Comparison of ENCODE assay signal across 8 mouse cellular contexts in the genomic region with DNA sequence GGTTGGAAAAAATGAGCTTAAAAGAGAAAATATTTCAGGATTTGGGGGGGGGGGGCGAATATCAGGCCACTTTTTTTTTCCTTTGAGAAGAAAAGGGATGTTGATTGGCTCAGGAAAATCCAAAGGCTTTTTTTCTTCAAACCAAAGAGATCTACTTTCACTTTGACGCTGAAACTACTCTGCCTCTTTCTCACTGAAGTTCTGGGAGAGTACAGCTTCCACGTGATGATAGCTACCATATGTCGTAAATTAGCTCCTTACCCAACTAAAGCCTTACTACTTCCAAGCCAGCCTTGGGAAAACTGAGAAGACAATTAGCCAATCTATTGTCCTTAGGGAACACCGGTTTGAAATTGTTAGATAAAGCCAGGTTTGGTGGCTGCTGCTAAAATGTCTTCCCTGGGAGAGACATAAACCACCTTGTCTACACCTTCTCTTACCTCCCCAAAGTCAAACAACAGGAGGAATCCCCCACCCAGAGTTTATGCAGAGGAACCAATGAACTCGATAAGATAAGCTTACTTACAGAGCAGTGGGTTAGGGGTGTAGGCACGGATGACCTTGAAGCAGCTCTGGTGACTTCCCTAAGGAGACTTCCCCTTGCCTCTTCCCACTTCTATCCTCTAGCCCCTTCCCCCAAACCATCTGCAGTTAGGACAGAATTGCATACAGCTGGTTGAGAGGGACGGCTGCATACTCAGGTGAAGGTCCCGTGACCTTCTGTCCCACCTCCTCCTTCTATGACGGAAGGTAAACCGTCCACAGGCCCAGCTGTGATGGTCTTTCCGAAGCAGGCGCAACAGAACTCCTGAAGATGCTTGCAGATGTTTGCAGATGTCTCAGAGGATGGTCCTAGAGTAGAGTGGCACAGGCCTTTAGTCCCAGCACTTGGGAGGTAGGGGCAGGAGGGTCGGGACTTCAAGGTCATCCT. TPM values are rescaled to one million over a fixed set of nuclear protein-coding genes. Genes with fewer than 3 reads are reported as not detected.
A peak's percentile ranks its signal among the peaks of the same experiment; 100 is the strongest.
DNase-seq lines count a peak whose midpoint lies in the region; ATAC-seq and TF ChIP-seq lines count a peak whose summit lies in the region.

No protein-coding gene starts in this region.

- ATAC-seq in frontal cortex, adult (ENCODE audit: low TSS enrichment), result 0 out of 2 replicates have a peak, but pooled peaks have one; percentile 5
- ATAC-seq in intestine, postnatal 0 days, result no peak

- H3K27ac ChIP-seq in intestine, postnatal 0 days (ENCODE audit: low read depth, low read length), result no peak overlapping the region; the same call in 1 of the 2 replicates

- H3K9me3 ChIP-seq in intestine, postnatal 0 days (ENCODE audit: control insufficient read depth), result no peaks in the 10 kb centered on the region

- no peaks in the 10 kb centered on the region for H3K27me3 ChIP-seq in intestine, postnatal 0 days (replicated peaks; ENCODE audit: control insufficient read depth, insufficient read depth, low read length)

- H3K36me3 ChIP-seq in intestine, postnatal 0 days (ENCODE audit: control insufficient read depth, insufficient read depth), result no peaks in the 10 kb centered on the region

- 51% methylated on average over 14 of the region's 14 CpGs for WGBS in intestine, postnatal 0 days

- no peaks in the 10 kb centered on the region for H3K4me1 ChIP-seq in intestine, postnatal 0 days (replicated peaks; ENCODE audit: control insufficient read depth, insufficient read depth, low read length)

- peak overlapping the region; percentile 14; the same call in 1 of the 2 replicates for H3K4me3 ChIP-seq in intestine, postnatal 0 days (ENCODE audit: low read depth, low read length)

- no peak for DNase-seq in frontal cortex, postnatal 10 days (ENCODE audit: low spot score in 2 of 2)
- peak; percentile 9 for DNase-seq in thymus, postnatal 25 days
- no peak for DNase-seq in thymus, postnatal 4 days
- DNase-seq in spleen, postnatal 10 days (ENCODE audit: low spot score in 2 of 2), result no peak
- no peak for DNase-seq in kidney, postnatal 14 days
- no peak for DNase-seq in lung, postnatal 14 days

- H3K4me2 ChIP-seq in intestine, postnatal 0 days (replicated peaks; ENCODE audit: low read depth), result peak overlapping the region; percentile 75

- no peak for TF ChIP-seq CTCF in intestine, postnatal 0 days (IDR thresholded peaks at IDR 0.05; ENCODE audit: low read depth)

- no peak overlapping the region for H3K9ac ChIP-seq in intestine, postnatal 0 days (ENCODE audit: low read depth, low read length)

RNA-seq across cellular contexts. Expression of gene Psrc1, which starts 1.4 kb away (rescaled TPM):
- polyA plus RNA-seq in intestine, postnatal 0 days (2015; fragmentation: Nextera tagmentation; extraction: Ambion mirVana), result 3.3 and 5.3 TPM in 2 replicates

RNA-seq across cellular contexts. Expression of gene Mybphl, which starts 17.5 kb away (rescaled TPM):
- not detected in 2 replicates for polyA plus RNA-seq in intestine, postnatal 0 days (2015; fragmentation: Nextera tagmentation; extraction: Ambion mirVana)

RNA-seq across cellular contexts. Expression of gene Celsr2, which starts 33.1 kb away (rescaled TPM):
- polyA plus RNA-seq in intestine, postnatal 0 days (2015; fragmentation: Nextera tagmentation; extraction: Ambion mirVana), result 0.50 and 1.4 TPM in 2 replicates
